ENCODE assay signal across 32 mouse cellular contexts in the genomic region with DNA sequence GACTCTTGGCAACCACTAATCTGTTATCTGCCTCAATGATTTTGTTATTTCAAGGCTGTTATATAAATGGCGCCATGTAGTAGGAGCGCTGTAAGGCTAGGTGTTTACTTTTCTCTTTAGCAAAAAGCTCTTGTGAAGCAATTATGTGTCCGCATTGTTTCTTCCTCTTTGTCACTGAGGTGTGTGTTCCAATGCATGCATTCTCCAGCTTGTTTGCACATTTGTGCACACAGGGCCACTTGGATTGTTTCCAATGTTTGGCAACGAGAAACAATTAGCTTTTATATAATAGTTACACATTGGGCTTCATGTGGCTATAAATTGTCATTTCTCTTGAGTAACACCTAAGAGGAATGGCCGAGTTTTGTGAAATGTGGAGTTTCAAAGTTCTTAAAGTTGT. TPM values are rescaled to one million over a fixed set of nuclear protein-coding genes. Genes with fewer than 3 reads are reported as not detected.
A peak's percentile ranks its signal among the peaks of the same experiment; 100 is the strongest.
DNase-seq lines count a peak whose midpoint lies in the region; ATAC-seq and TF ChIP-seq lines count a peak whose summit lies in the region.
"Had no signal": no experiment of that assay in that cellular context is flagged by ENCODE, and none has a peak within 500 bp of the region (broad histone marks: within the 10 kb centered on the region; RNA-seq: fewer than 3 reads in every experiment).

No protein-coding gene starts in this region.

- H3K36me3 ChIP-seq in lung, postnatal 0 days (ENCODE audit: insufficient read depth, low read length) = no peaks in the 10 kb centered on the region
- H3K36me3 ChIP-seq in heart, embryonic 11.5 days (ENCODE audit: control insufficient read depth, insufficient read depth, low read length) = no peaks in the 10 kb centered on the region
- H3K36me3 ChIP-seq: embryonic facial prominence, embryonic 10.5 days; embryonic facial prominence, embryonic 13.5 days; forebrain, embryonic 12.5 days; forebrain, embryonic 15.5 days; heart, embryonic 10.5 days; hindbrain, embryonic 10.5 days had no signal

- ATAC-seq in lung, postnatal 0 days = peak; percentile 60; the same call in 1 of the 2 replicates
- ATAC-seq in heart, embryonic 11.5 days (replicated peaks; ENCODE audit: insufficient number of reproducible peaks, low FRiP score, low TSS enrichment) = no peak
- ATAC-seq in granulocyte monocyte progenitor cell, adult 5-6 weeks (replicated peaks; ENCODE audit: poor library complexity, severe bottlenecking) = no peak
- ATAC-seq: activated CD4-positive, CD25-positive, alpha-beta regulatory T cell, adult 4 months; CD4-positive, CD25-positive, alpha-beta regulatory T cell, adult 4 months; forebrain, embryonic 15.5 days; hindbrain, postnatal 0 days had no signal

- H3K9ac ChIP-seq in lung, postnatal 0 days (replicated peaks; ENCODE audit: low read depth) = no peak overlapping the region
- no peak overlapping the region for H3K9ac ChIP-seq in heart, embryonic 11.5 days (ENCODE audit: low read depth, low read length)
- H3K9ac ChIP-seq: embryonic facial prominence, embryonic 13.5 days; forebrain, embryonic 12.5 days; forebrain, embryonic 15.5 days; hindbrain, embryonic 14.5 days had no signal

- H3K27ac ChIP-seq in lung, postnatal 0 days (ENCODE audit: low read length) = no peak overlapping the region
- no peak overlapping the region for H3K27ac ChIP-seq in heart, embryonic 11.5 days (ENCODE audit: low read depth, low read length)
- H3K27ac ChIP-seq: embryonic facial prominence, embryonic 10.5 days; embryonic facial prominence, embryonic 13.5 days; forebrain, embryonic 12.5 days; forebrain, embryonic 15.5 days; heart, adult 2 months; heart, embryonic 10.5 days; hindbrain, embryonic 10.5 days; hindbrain, embryonic 14.5 days; hindbrain, postnatal 0 days had no signal

- no peak for TF ChIP-seq EP300 in lung, postnatal 0 days (IDR thresholded peaks at IDR 0.05)

- 43% methylated on average over 5 of the region's 5 CpGs for WGBS in lung, postnatal 0 days
- 55% methylated on average over 5 of the region's 5 CpGs for WGBS in lung, adult 2 months
- WGBS in heart, embryonic 11.5 days (ENCODE audit: insufficient replicate concordance) = 87% methylated on average over 5 of the region's 5 CpGs

- H3K9me3 ChIP-seq in lung, postnatal 0 days (ENCODE audit: low read length) = no peaks in the 10 kb centered on the region
- H3K9me3 ChIP-seq in heart, embryonic 11.5 days (replicated peaks; ENCODE audit: control insufficient read depth, low read length) = no peaks in the 10 kb centered on the region
- H3K9me3 ChIP-seq: embryonic facial prominence, embryonic 10.5 days; embryonic facial prominence, embryonic 13.5 days; forebrain, embryonic 12.5 days; forebrain, embryonic 15.5 days; heart, embryonic 10.5 days; hindbrain, embryonic 10.5 days had no signal

- no peak overlapping the region for H3K4me2 ChIP-seq in lung, postnatal 0 days (replicated peaks; ENCODE audit: low read depth, low read length)
- no peak overlapping the region for H3K4me2 ChIP-seq in heart, embryonic 11.5 days
- H3K4me2 ChIP-seq: embryonic facial prominence, embryonic 13.5 days; forebrain, embryonic 12.5 days; forebrain, embryonic 15.5 days; hindbrain, embryonic 14.5 days had no signal

- no peaks in the 10 kb centered on the region for H3K27me3 ChIP-seq in lung, postnatal 0 days (replicated peaks; ENCODE audit: insufficient read depth, low read length)
- no peaks in the 10 kb centered on the region for H3K27me3 ChIP-seq in heart, embryonic 11.5 days (ENCODE audit: control insufficient read depth, insufficient read depth, low read length)
- H3K27me3 ChIP-seq: embryonic facial prominence, embryonic 13.5 days; forebrain, embryonic 12.5 days; forebrain, embryonic 15.5 days had no signal

- H3K4me3 ChIP-seq in lung, postnatal 0 days (ENCODE audit: low read depth, low read length) = no peak overlapping the region
- H3K4me3 ChIP-seq in lung, adult 2 months (replicated peaks; ENCODE audit: extremely low read depth, low read depth, low read length) = no peak overlapping the region
- H3K4me3 ChIP-seq in heart, embryonic 11.5 days (ENCODE audit: low read depth, low read length) = no peak overlapping the region
- H3K4me3 ChIP-seq: embryonic facial prominence, embryonic 10.5 days; embryonic facial prominence, embryonic 13.5 days; erythroblast, embryonic 14.5 days; forebrain, embryonic 12.5 days; forebrain, embryonic 15.5 days; heart, adult 2 months; heart, embryonic 10.5 days; hindbrain, embryonic 10.5 days had no signal

- TF ChIP-seq POLR2A in lung, adult 2 months (IDR thresholded peaks at IDR 0.05; ENCODE audit: borderline replicate concordance, extremely low read depth, low read depth, low read length) = no peak

- DNase-seq in lung, adult 18-20 months = peak; percentile 37 to 65
- DNase-seq in lung, postnatal 14 days = no peak
- peak; percentile 55 for DNase-seq in lung, postnatal 0 days (ENCODE audit: low spot score)
- DNase-seq in lung, adult 2 months = no peak
- peak; percentile 69 for DNase-seq in lung, postnatal 36 days
- DNase-seq: adrenal gland, adult 8-10 months; adrenal gland, postnatal 25 days; cerebellum, adult 11-12 months; cerebellum, adult 8-10 months; cerebellum, postnatal 10 days; cerebellum, postnatal 36 days; embryo, embryonic 11 days; gastrocnemius, postnatal 25 days; heart, adult 2 months had no signal

- no peaks in the 10 kb centered on the region for H3K4me1 ChIP-seq in lung, postnatal 0 days (ENCODE audit: insufficient read depth, low read depth, low read length)
- H3K4me1 ChIP-seq in lung, adult 2 months (ENCODE audit: control insufficient read depth, insufficient read depth, low read length) = no peaks in the 10 kb centered on the region; the same call in 1 of the 2 replicates
- no peaks in the 10 kb centered on the region for H3K4me1 ChIP-seq in heart, embryonic 11.5 days (ENCODE audit: control insufficient read depth, insufficient read depth, low read length)
- H3K4me1 ChIP-seq: embryonic facial prominence, embryonic 13.5 days; forebrain, embryonic 12.5 days; forebrain, embryonic 15.5 days; hindbrain, embryonic 10.5 days had no signal

- no peak for TF ChIP-seq CTCF in lung, postnatal 0 days (IDR thresholded peaks at IDR 0.05)
- TF ChIP-seq CTCF in lung, adult 2 months (IDR thresholded peaks at IDR 0.05; ENCODE audit: insufficient read depth, low read length) = no peak

RNA-seq across cellular contexts. Expression of gene Helt, which starts 44.8 kb away (rescaled TPM):
- not detected in 2 replicates for polyA plus RNA-seq in lung, postnatal 0 days (2015; fragmentation: Nextera tagmentation; extraction: Ambion mirVana)
- polyA plus RNA-seq in lung, adult 2 months (2012; rRNA removed) = not detected in 2 replicates
- not detected in 2 replicates for polyA plus RNA-seq in heart, embryonic 11.5 days (2014; fragmentation: Nextera tagmentation; extraction: Ambion mirVana)
- total RNA-seq in granulocyte monocyte progenitor cell, adult 5-6 weeks (2014; fragmentation: Nextera tagmentation) = not detected in 2 replicates
- total RNA-seq in granulocyte monocyte progenitor cell, adult 5-6 weeks (2017) = not detected in 2 replicates
- total RNA-seq: adrenal gland, postnatal 25 days; MEL had no signal
- polyA plus RNA-seq: activated CD4-positive, CD25-positive, alpha-beta regulatory T cell, adult 4 months; C2C12; CD4-positive, CD25-positive, alpha-beta regulatory T cell, adult 4 months; embryonic facial prominence, embryonic 13.5 days; erythroblast, embryonic 14.5 days; gonadal fat pad, adult 2 months; heart, embryonic 10.5 days; heart, embryonic 14.5 days; heart, postnatal 0 days; hindbrain, embryonic 14.5 days had no signal

Comparison
In these comparisons a context has a peak if more than half of its experiments do, and no peak if none do; other contexts are left out.
1. DNase-seq: peak in lung, adult 18-20 months (2 of 2), lung, postnatal 0 days (single experiment) and lung, postnatal 36 days (single experiment); none in lung, postnatal 14 days (single experiment) and lung, adult 2 months (single experiment).